Mouse (Mus musculus) gastrocnemius, postnatal 4 days (tissue): ENCODE results near the gene Erc2. TPM values are rescaled to one million over a fixed set of nuclear protein-coding genes. Genes with fewer than 3 reads are reported as not detected.

Experiments
- DNase-seq, 2 experiments: peaks; one replicate each; pipeline ENCODE4 v3.0.0; 2021 to 2022; ENCODE audit warnings: low spot score in 2 of 2, mixed read lengths in 2 of 2
- total RNA-seq, 2 experiments: library from RNA; stranded (reverse); gene quantifications; 2 replicates each; pipeline ENCODE4 v1.2.3; 2021

Erc2 gene
- total RNA-seq, 2 experiments from 2014 or later: 3.2 to 3.3 TPM

DNA sequence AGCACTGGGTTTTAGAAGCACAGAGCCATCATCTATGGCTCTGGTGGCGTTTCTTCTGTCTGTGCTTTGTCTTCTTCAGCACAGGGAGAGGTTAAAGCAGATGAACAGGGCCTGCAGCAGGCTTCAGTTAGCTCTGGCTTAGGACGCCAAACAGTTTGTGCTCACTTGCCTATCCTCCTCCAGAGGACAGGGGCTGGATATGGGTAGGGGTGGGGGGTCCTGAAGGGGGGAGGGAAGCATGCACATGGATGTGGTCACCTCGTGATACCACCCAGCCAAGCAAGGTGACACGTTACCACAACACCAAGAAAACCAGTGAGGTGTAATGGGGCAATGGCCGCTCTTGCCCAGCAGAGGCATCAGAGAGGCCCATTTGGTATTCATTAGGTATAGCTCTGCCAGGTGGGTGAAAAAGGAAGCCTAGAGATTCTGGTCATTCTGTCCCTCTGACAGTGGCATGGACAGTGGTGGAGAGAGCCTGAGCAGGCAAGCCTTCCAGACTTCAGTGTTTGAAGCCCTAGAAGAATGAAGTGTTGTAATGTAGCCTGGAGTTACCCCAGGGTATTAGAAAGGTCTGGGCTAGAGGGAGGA is 543.5 kb downstream of the Erc2 start:
- DNase-seq: no peak

GRCm38 (mm10) chr14:28170711-28171110 is 548.5 kb downstream of the Erc2 start:
- no peak for DNase-seq

DNA sequence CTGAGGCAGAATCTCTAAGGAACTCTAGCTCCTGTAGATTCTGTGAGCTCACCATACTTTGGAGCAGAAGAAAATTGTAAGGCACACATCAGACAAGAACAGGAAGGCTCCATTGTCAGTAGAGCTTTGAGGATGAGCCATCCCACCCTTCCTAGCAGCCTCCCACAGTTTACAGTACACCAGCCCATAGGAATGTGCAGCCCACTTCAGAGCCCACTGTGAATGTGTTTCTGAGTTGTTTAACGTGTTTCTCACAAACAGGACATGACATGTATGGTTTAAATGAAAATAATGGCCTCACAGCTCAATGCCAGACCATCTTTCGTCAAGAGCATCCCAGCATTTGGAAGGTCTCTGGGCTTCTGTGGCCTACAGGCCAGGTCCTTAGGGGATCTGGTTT is 549.1 kb downstream of the Erc2 start:
- no peak for DNase-seq

DNA sequence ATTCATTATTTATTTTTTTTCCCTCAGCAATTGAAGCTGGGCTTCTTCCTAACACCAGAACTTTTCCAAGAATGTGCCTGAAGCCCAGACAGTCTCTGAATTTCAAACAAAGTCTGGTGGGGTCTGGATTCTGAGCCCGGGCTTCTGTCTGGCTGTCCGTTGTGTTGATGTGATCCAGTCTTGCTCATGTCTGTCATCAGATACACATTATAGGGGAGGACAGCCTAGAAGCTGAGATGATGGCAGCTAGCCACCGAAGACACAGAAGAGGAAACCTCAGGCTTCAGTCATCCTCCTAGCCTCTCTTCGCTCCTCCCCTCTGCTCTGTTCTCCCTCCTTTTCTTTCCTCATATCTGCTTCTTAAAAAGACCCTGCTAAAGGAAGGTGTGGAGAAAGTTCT is 551.5 kb downstream of the Erc2 start:
- no peak for DNase-seq

DNA sequence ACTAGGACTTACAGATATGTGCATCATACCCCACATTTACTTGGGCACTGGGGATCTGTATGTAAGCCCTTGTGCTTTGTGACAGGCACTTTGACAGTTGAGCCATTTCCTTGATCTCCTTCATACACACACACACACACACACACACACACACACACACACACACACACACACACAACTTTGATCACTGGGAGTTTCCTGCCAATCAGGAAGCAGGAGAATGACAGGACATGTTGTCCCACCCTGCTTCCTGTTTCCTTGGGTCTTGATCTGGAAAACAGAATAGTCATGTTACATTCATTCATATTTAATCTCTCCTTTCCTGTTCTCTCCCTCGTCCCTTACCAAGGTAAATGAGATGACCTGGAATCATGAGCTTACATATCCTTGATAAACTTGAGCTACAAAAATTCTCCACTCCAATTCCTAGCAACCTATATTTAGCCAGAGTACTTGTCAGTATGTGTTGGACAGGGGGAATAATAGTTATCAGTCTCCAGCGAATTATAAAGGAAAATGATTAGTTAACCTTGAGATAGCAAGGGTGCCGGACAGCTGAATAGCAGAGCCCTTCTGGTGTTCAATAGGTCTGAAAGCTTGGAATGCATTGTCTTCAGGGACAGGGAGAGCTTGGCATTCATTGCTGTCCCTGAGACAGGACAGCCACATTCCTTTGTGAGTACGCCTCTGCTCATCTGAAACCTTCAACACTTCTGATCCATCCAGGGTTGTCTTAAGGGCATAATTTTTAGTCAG is 559.0 kb downstream of the Erc2 start:
- no peak for DNase-seq

- DNase-seq: no peak
Observed at GRCm38 (mm10) chr14:28192711-28193364, 570.6 kb downstream of the Erc2 start.

GRCm38 (mm10) chr14:28203874-28204273 is 581.6 kb downstream of the Erc2 start:
- DNase-seq: no peak

GRCm38 (mm10) chr14:28206303-28206702 is 584.1 kb downstream of the Erc2 start:
- DNase-seq: no peak

- no peak for DNase-seq
Observed at GRCm38 (mm10) chr14:28225550-28225949, 603.3 kb downstream of the Erc2 start.

DNA sequence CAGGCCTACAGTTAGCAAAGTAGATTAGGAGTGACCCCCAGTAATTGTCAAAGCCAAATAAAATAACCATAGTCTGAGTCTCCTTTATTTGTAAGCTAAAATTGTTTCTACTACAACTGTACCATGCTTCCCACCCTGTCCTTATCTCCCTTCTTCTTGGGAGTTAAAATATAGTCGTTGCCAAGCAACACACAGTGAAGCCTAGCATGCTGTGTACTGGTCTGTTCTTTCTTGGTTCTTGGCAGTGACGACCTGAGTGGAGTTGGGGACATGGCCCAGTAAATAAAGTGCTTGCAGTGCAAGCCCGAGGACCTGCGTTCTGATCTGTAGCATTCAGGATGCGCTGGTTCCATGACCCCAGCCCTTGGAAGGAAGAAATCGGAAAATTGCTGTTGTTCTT is 608.3 kb downstream of the Erc2 start:
- DNase-seq: no peak

DNA sequence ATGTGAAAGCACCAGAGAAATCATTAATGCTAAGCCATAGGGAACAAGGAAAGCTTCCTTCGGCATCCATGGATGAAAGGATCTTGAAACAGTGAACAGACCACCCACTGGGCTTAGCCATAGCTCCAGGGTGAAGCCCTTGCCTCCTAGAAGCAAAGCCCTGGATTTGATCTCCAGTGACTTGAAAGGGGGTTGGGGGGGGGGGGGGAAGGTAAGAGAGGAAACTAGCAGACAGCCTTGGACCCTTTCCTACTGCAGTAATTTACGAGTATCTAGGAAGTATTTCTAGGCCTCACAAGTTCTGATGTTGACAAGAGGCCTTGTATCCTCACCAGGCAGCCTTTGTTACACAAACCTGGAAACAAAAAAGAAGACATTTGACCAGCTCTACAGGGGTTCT is 609.0 kb downstream of the Erc2 start:
- DNase-seq: no peak

- DNase-seq: no peak
Observed at GRCm38 (mm10) chr14:28238336-28239048, 616.3 kb downstream of the Erc2 start.

- DNase-seq: no peak
Observed at GRCm38 (mm10) chr14:28240111-28240510, 617.9 kb downstream of the Erc2 start.

DNA sequence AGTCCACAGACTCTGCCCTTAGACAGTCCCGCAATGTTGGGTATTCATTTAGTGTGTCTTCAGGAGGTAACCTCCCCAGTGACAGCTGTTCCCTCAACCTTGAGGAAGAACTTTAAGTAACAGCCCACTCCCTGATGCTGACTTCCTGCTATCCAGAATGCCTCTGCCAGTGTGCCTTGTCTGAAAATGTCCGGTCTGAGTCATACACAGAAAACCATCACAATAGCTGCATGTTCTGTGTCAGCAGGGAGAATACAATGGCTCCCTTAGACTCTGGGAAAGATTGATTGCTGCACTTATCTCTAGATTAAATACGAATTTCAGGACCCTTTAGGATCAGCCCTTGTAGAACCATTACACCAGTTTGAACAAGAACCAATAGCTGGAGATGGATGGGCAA is 620.5 kb downstream of the Erc2 start:
- DNase-seq: no peak

- DNase-seq: no peak
Observed at GRCm38 (mm10) chr14:28243474-28243873, 621.2 kb downstream of the Erc2 start.

DNA sequence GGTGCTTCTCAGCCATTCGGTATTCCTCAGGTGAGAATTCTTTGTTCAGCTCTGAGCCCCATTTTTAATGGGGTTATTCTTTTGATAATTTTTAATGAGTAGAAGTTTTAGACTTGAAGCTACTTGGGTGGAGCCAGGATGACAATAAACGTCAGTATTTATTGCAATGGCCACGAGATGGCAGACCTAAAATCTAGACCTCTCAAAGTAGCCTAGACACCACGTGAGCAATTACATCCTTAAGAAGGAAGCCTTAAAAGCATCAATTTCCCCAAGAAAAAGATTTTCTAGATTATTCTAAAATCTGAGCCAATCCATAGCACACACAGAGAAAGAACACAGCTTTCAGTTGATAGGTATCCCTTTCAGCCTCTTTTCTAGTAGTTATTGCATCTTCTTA is 640.5 kb downstream of the Erc2 start:
- no peak for DNase-seq

- no peak for DNase-seq
Observed at GRCm38 (mm10) chr14:28267367-28267766, 645.1 kb downstream of the Erc2 start.

DNA sequence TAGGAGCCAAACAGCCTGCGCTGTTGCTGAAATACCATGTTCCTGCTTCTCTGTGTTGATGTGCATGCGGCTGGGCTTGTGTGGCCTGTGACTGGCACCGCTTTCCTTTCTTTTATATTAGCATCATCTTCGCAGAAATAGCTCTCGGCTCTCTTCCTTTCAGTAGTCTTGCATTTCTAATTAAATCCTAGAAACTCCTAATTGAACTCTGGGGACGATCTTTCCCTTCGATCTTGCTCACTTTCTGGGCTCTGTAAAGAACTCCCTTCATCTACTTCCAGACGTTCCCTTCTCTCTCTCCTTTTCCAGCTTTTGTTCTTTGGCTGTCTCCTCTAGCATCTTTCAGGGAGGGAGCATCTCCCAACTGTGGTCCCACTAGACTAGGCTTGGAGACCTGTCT is 649.6 kb downstream of the Erc2 start:
- DNase-seq: no peak

- no peak for DNase-seq
Observed at GRCm38 (mm10) chr14:28273669-28274068, 651.4 kb downstream of the Erc2 start.

DNA sequence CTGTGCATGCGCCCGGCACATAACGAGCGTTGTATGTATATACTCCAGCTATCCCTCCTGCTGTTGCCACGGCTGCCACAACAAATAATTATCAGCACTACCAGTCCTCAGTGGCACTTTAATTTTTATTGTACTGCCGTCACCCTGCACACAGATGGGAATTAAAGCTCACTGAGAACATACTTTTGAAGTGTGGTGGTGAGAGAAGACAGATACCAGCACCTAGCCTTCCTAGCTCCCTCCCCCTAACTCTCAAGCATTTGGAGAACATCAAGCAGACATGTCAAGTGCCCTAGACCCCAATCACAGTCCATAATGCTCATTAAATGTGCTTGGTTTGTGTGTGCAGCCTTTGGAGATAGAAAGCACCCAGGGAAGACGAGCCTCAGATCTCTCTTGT is 652.6 kb downstream of the Erc2 start:
- DNase-seq: no peak

- DNase-seq: no peak
Observed at GRCm38 (mm10) chr14:28278951-28279350, 656.7 kb downstream of the Erc2 start.

DNA sequence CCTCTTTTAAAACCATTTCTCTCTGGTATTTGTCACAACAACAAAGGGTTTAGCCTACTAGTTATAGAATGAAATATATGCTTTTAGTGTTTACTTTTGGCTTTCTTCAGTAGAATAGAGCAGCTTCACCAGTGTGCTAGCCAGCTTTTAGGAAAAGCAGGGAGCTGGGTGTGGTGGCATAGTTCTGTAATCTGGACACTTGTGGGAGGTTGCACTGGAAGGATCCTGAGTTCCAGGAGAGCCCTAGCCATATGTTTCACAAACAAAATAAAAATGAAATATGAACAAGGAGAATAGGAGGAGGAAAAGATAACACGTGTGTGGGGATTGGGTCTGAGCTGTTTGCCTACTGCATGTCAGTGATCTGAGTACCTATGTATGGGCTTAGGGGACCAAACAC is 658.1 kb downstream of the Erc2 start:
- no peak for DNase-seq
